Mouse (Mus musculus): ENCODE measurements around the gene 4933424G06Rik. TPM values are rescaled to one million over a fixed set of nuclear protein-coding genes. Genes with fewer than 3 reads are reported as not detected.

4933424G06Rik gene
- polyA plus RNA-seq, 2 experiments: 0.10 TPM; not detected in 1

- H3K27me3 ChIP-seq (ENCODE audit: control insufficient read depth, insufficient read depth, low read length): no peaks in the 10 kb centered on the region
- no peaks in the 10 kb centered on the region for H3K36me3 ChIP-seq (ENCODE audit: control insufficient read depth, insufficient read depth, low read length)
- ATAC-seq (ENCODE audit: low FRiP score, low read depth) (peak; percentile 55), DNase-seq (ENCODE audit: low spot score) (no peak)
- no peak overlapping the region for H3K9ac ChIP-seq (ENCODE audit: low read depth, low read length, severe bottlenecking)
- 19% methylated on average over 4 of the region's 4 CpGs for WGBS
- no peak for TF ChIP-seq POLR2A (IDR thresholded peaks at IDR 0.05; ENCODE audit: borderline replicate concordance, extremely low read depth, insufficient read depth, insufficient read length)
- peaks cover 20% of the 10 kb centered on the region for H3K4me1 ChIP-seq (ENCODE audit: control insufficient read depth, insufficient read depth, low read length)
- H3K27ac ChIP-seq (replicated peaks; ENCODE audit: low read depth, low read length): peak overlapping the region; percentile 11
- H3K4me3 ChIP-seq (replicated peaks; ENCODE audit: low read length): no peak overlapping the region
- no peak overlapping the region for H3K4me2 ChIP-seq (replicated peaks; ENCODE audit: low read depth, low read length, severe bottlenecking)
- no peaks in the 10 kb centered on the region for H3K9me3 ChIP-seq (ENCODE audit: control insufficient read depth, low read length)
Measured at GRCm38 (mm10) chr1:36724057-36724431, 14.1 kb downstream of the 4933424G06Rik start.

DNA sequence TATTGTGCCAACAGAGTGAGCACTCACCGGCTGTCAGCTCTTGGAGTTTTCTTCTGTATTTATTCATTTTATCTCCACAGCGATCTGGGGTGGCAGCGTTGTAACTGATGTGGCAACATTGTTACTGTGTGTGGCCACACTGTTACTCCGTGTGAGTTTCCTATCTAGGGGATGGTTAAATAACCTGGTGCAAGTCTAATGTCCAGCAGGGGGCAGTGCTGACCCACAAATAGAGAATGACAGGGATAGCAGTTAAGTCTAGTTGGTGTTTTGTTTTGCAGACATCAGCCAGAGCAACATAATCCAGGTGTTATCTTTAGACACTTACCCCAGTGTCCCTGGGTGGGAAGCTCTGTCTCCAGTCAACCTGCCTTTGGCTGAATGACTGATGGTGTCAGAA, 27.4 kb downstream of the 4933424G06Rik start:
- Histone ChIP-seq H3K36me3 (ENCODE audit: control insufficient read depth, insufficient read depth, low read length) (no peaks in the 10 kb centered on the region), H3K9me3 (ENCODE audit: control insufficient read depth, low read length) (no peaks in the 10 kb centered on the region), H3K4me3 (replicated peaks; ENCODE audit: low read length) (no peak overlapping the region), H3K27me3 (ENCODE audit: control insufficient read depth, insufficient read depth, low read length) (no peaks in the 10 kb centered on the region), H3K27ac (replicated peaks; ENCODE audit: low read depth, low read length) (no peak overlapping the region), H3K4me1 (ENCODE audit: control insufficient read depth, insufficient read depth, low read length) (no peaks in the 10 kb centered on the region), H3K9ac (ENCODE audit: low read depth, low read length, severe bottlenecking) (no peak overlapping the region), H3K4me2 (replicated peaks; ENCODE audit: low read depth, low read length, severe bottlenecking) (no peak overlapping the region)
- no peak for TF ChIP-seq POLR2A (IDR thresholded peaks at IDR 0.05; ENCODE audit: borderline replicate concordance, extremely low read depth, insufficient read depth, insufficient read length)
- ATAC-seq (ENCODE audit: low FRiP score, low read depth) (no peak), DNase-seq (ENCODE audit: low spot score) (peak; percentile 82)
- 7% methylated on average over 4 of the region's 4 CpGs for WGBS

DNA sequence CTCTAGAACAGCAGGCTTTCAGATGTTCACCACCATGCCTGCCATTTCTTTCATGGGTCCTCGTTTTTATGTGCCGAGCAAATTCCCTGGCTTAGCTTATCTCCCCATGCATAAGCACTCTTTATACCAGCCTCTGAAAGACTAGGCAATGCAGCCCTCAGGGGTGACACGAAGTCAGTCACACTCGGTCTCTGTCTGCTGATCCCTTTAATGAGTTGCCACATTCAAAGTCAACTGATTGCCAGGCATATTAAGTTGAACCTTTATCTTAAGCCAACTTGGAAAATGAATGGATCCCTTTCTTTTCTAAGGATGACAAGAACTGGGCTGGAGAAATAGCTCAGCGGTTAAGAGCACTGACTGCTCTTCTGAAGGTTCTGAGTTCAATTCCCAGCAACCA, 29.3 kb downstream of the 4933424G06Rik start:
- H3K4me3 ChIP-seq (replicated peaks; ENCODE audit: low read length): no peak overlapping the region
- no peak overlapping the region for H3K27ac ChIP-seq (replicated peaks; ENCODE audit: low read depth, low read length)
- H3K36me3 ChIP-seq (ENCODE audit: control insufficient read depth, insufficient read depth, low read length): no peaks in the 10 kb centered on the region
- no peaks in the 10 kb centered on the region; the same call in 1 of the 2 replicates for H3K27me3 ChIP-seq (ENCODE audit: control insufficient read depth, insufficient read depth, low read length)
- DNase-seq (ENCODE audit: low spot score) (no peak), ATAC-seq (ENCODE audit: low FRiP score, low read depth) (no peak)
- WGBS: 74% methylated on average over 5 of the region's 5 CpGs
- H3K4me2 ChIP-seq (replicated peaks; ENCODE audit: low read depth, low read length, severe bottlenecking): no peak overlapping the region
- no peak for TF ChIP-seq POLR2A (IDR thresholded peaks at IDR 0.05; ENCODE audit: borderline replicate concordance, extremely low read depth, insufficient read depth, insufficient read length)
- no peak overlapping the region for H3K9ac ChIP-seq (ENCODE audit: low read depth, low read length, severe bottlenecking)
- H3K9me3 ChIP-seq (ENCODE audit: control insufficient read depth, low read length): no peaks in the 10 kb centered on the region
- no peaks in the 10 kb centered on the region for H3K4me1 ChIP-seq (ENCODE audit: control insufficient read depth, insufficient read depth, low read length)

DNA sequence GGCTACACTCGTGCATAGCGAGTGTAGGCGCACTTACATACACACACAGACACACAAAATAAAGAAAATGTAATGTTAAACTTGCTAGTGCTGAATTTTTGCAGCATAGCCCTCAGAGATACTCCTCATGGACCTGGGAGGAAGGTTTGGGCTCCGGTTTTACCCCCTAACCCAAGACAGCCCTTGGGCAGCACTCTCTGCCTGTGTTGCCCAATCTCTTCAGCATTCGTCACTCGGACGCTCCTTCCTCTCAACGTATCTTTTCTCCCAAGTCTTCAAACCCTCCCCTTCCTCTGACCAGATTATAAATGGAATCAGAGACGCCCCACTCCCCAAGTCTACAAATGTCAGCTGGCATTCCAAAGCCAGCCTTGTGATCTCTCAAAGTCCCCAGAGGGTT, 33.1 kb downstream of the 4933424G06Rik start:
- H3K27ac ChIP-seq (replicated peaks; ENCODE audit: low read depth, low read length): no peak overlapping the region
- H3K9ac ChIP-seq (ENCODE audit: low read depth, low read length, severe bottlenecking): no peak overlapping the region
- no peak overlapping the region for H3K4me2 ChIP-seq (replicated peaks; ENCODE audit: low read depth, low read length, severe bottlenecking)
- no peak overlapping the region for H3K4me3 ChIP-seq (replicated peaks; ENCODE audit: low read length)
- TF ChIP-seq POLR2A (IDR thresholded peaks at IDR 0.05; ENCODE audit: borderline replicate concordance, extremely low read depth, insufficient read depth, insufficient read length): no peak
- no peaks in the 10 kb centered on the region for H3K36me3 ChIP-seq (ENCODE audit: control insufficient read depth, insufficient read depth, low read length)
- no peaks in the 10 kb centered on the region for H3K4me1 ChIP-seq (ENCODE audit: control insufficient read depth, insufficient read depth, low read length)
- no peak for DNase-seq (ENCODE audit: low spot score)
- ATAC-seq (ENCODE audit: low FRiP score, low read depth): no peak
- no peaks in the 10 kb centered on the region; the same call in 1 of the 2 replicates for H3K27me3 ChIP-seq (ENCODE audit: control insufficient read depth, insufficient read depth, low read length)
- no peaks in the 10 kb centered on the region for H3K9me3 ChIP-seq (ENCODE audit: control insufficient read depth, low read length)
- 80% methylated on average over 9 of the region's 9 CpGs for WGBS

GRCm38 (mm10) chr1:36744268-36744944, 34.5 kb downstream of the 4933424G06Rik start:
- H3K27ac ChIP-seq (replicated peaks; ENCODE audit: low read depth, low read length): no peak overlapping the region
- ATAC-seq (ENCODE audit: low FRiP score, low read depth): no peak
- TF ChIP-seq POLR2A (IDR thresholded peaks at IDR 0.05; ENCODE audit: borderline replicate concordance, extremely low read depth, insufficient read depth, insufficient read length): no peak
- H3K4me3 ChIP-seq (replicated peaks; ENCODE audit: low read length): 0 out of 2 replicates have a peak overlapping the region, but pooled peaks have one; percentile 7
- 26% methylated on average over 17 of the region's 17 CpGs for WGBS
- no peaks in the 10 kb centered on the region for H3K36me3 ChIP-seq (ENCODE audit: control insufficient read depth, insufficient read depth, low read length)
- no peaks in the 10 kb centered on the region for H3K4me1 ChIP-seq (ENCODE audit: control insufficient read depth, insufficient read depth, low read length)
- no peaks in the 10 kb centered on the region for H3K9me3 ChIP-seq (ENCODE audit: control insufficient read depth, low read length)
- DNase-seq (ENCODE audit: low spot score): peak; percentile 66
- H3K27me3 ChIP-seq (ENCODE audit: control insufficient read depth, insufficient read depth, low read length): no peaks in the 10 kb centered on the region; the same call in 1 of the 2 replicates
- H3K4me2 ChIP-seq (replicated peaks; ENCODE audit: low read depth, low read length, severe bottlenecking): peak overlapping the region; percentile 35
- H3K9ac ChIP-seq (ENCODE audit: low read depth, low read length, severe bottlenecking): no peak overlapping the region
